Mouse (Mus musculus) kidney, embryonic 15.5 days (tissue): ENCODE data around the gene Elob. TPM values are rescaled to one million over a fixed set of nuclear protein-coding genes. Genes with fewer than 3 reads are reported as not detected.

Experiments
- ATAC-seq: fragments of 200-750 bp; cut with Nextera tagmentation; replicated peaks from 2 replicates; pipeline ENCODE4 v1.8.0; 2017; ENCODE audit warnings: moderate TSS enrichment; ENCODE audit not compliant: low FRiP score
- H3K27ac ChIP-seq: fragments of 300-500 bp; sonication (generic); 2 replicates; pipeline ENCODE4 v1.5.1; 2015; ENCODE audit warnings: mild to moderate bottlenecking, inconsistent platforms
- H3K27me3 ChIP-seq: fragments of 300-500 bp; sonication (generic); 2 replicates; pipeline ENCODE4 v1.6.1; 2015; ENCODE audit warnings: inconsistent platforms
- H3K36me3 ChIP-seq: fragments of 300-500 bp; sonication (generic); 2 replicates; pipeline ENCODE4 v1.6.1; 2015; ENCODE audit warnings: inconsistent platforms
- H3K4me1 ChIP-seq: fragments of 300-500 bp; sonication (generic); 2 replicates; pipeline ENCODE4 v1.6.1; 2015; ENCODE audit warnings: inconsistent platforms
- H3K4me2 ChIP-seq: fragments of 300-500 bp; sonication (generic); 2 replicates; pipeline ENCODE4 v1.6.1; 2015; ENCODE audit warnings: moderate library complexity, mild to moderate bottlenecking, inconsistent platforms
- H3K4me3 ChIP-seq: fragments of 300-500 bp; sonication (generic); replicated peaks from 2 replicates; pipeline ENCODE4 v1.5.1; 2015; ENCODE audit warnings: mild to moderate bottlenecking, inconsistent platforms
- H3K9ac ChIP-seq: fragments of 300-500 bp; sonication (generic); 2 replicates; pipeline ENCODE4 v1.6.1; 2015; ENCODE audit warnings: mild to moderate bottlenecking, inconsistent platforms
- H3K9me3 ChIP-seq: fragments of 300-500 bp; sonication (generic); replicated peaks from 2 replicates; pipeline ENCODE4 v1.6.1; 2016; ENCODE audit warnings: inconsistent platforms
- WGBS: fragments of 180-500 bp; shearing (Covaris S2); methylation state at CpG from one replicate; pipeline ENCODE4 v1.1.7; 2015; ENCODE audit warnings: mixed read lengths; 5-methylcytosine and 5-hydroxymethylcytosine counted together
- polyA plus RNA-seq: library from polyadenylated mRNA; unstranded; fragments of >200 nt; fragmentation: Nextera tagmentation; extraction: Ambion mirVana; gene quantifications from 2 replicates; pipeline ENCODE4 v1.2.1, GENCODE M21; 2015

Elob gene
- polyA plus RNA-seq, 1 experiment from 2014 or later = 999 TPM

GRCm38 (mm10) chr17:23822094-23822493 lies 6.8 kb downstream of the Elob start:
- WGBS = 73% methylated on average over 6 of the region's 6 CpGs
- no peak overlapping the region for H3K4me2 ChIP-seq
- peaks cover 6% of the 10 kb centered on the region for H3K4me1 ChIP-seq
- H3K36me3 ChIP-seq = peaks cover 100% of the 10 kb centered on the region
- H3K4me3 ChIP-seq = no peak overlapping the region
- H3K27ac ChIP-seq = no peak overlapping the region
- 0 out of 2 replicates have a peak, but pooled peaks have one; percentile 24 for ATAC-seq
- no peak overlapping the region for H3K9ac ChIP-seq
- H3K9me3 ChIP-seq = peaks cover 22% of the 10 kb centered on the region
- H3K27me3 ChIP-seq = no peaks in the 10 kb centered on the region

GRCm38 (mm10) chr17:23820731-23821130 lies 8.2 kb downstream of the Elob start:
- 91% methylated on average over 5 of the region's 5 CpGs for WGBS
- no peak overlapping the region for H3K27ac ChIP-seq
- H3K4me3 ChIP-seq = no peak overlapping the region
- H3K27me3 ChIP-seq = no peaks in the 10 kb centered on the region
- ATAC-seq = no peak
- H3K9me3 ChIP-seq = peaks cover 22% of the 10 kb centered on the region
- no peak overlapping the region for H3K9ac ChIP-seq
- no peak overlapping the region for H3K4me2 ChIP-seq
- peaks cover 4% of the 10 kb centered on the region; the same call in 1 of the 2 replicates for H3K4me1 ChIP-seq
- peaks cover 100% of the 10 kb centered on the region for H3K36me3 ChIP-seq

- Histone ChIP-seq H3K4me1 (peaks cover 4% of the 10 kb centered on the region; the same call in 1 of the 2 replicates), H3K27ac (no peak overlapping the region), H3K27me3 (no peaks in the 10 kb centered on the region), H3K9me3 (peaks cover 28% of the 10 kb centered on the region), H3K36me3 (peaks cover 100% of the 10 kb centered on the region), H3K4me2 (no peak overlapping the region), H3K9ac (no peak overlapping the region), H3K4me3 (no peak overlapping the region)
- 97% methylated on average over 25 of the region's 25 CpGs for WGBS
- no peak for ATAC-seq
These were observed 9.7 kb downstream of the Elob start for GRCm38 (mm10) chr17:23819235-23819634.

GRCm38 (mm10) chr17:23818579-23818978 lies 10.4 kb downstream of the Elob start:
- ATAC-seq = no peak
- H3K27ac ChIP-seq = no peak overlapping the region
- H3K36me3 ChIP-seq = peaks cover 99% of the 10 kb centered on the region
- peaks cover 28% of the 10 kb centered on the region for H3K9me3 ChIP-seq
- H3K9ac ChIP-seq = no peak overlapping the region
- H3K4me2 ChIP-seq = no peak overlapping the region
- WGBS = 97% methylated on average over 8 of the region's 8 CpGs
- H3K4me3 ChIP-seq = no peak overlapping the region
- H3K4me1 ChIP-seq = peaks cover 4% of the 10 kb centered on the region; the same call in 1 of the 2 replicates
- H3K27me3 ChIP-seq = no peaks in the 10 kb centered on the region

GRCm38 (mm10) chr17:23815641-23816040 lies 13.3 kb downstream of the Elob start:
- H3K9ac ChIP-seq = no peak overlapping the region
- H3K9me3 ChIP-seq = peaks cover 28% of the 10 kb centered on the region
- peaks cover 97% of the 10 kb centered on the region for H3K36me3 ChIP-seq
- H3K27me3 ChIP-seq = no peaks in the 10 kb centered on the region
- no peak overlapping the region for H3K27ac ChIP-seq
- H3K4me2 ChIP-seq = no peak overlapping the region
- no peaks in the 10 kb centered on the region for H3K4me1 ChIP-seq
- 98% methylated on average over 16 of the region's 16 CpGs for WGBS
- no peak overlapping the region for H3K4me3 ChIP-seq
- ATAC-seq = peak; percentile 54; the same call in 1 of the 2 replicates

DNA sequence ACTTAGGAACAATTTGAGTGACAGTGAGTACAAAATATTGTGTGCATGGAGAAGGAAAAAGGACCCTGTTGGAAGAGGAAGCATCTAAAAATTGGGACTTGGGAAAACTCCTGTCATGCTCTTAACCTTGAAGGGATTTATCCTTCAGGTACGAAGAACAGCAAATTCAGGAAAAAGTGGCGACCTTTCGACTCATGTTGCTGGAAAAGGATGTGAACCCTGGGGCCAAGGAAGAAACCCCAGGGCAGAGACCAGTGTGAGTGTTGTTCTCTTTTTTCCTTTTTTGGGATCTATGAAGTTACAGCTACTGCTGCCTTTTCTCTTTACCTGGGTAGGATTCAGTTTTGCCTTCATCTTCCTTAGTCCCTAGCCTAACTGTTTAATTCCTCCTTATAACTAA lies 21.0 kb downstream of the Elob start:
- Histone ChIP-seq H3K9ac (no peak overlapping the region), H3K4me1 (peaks cover 34% of the 10 kb centered on the region), H3K36me3 (peaks cover 63% of the 10 kb centered on the region), H3K4me3 (no peak overlapping the region), H3K27ac (no peak overlapping the region), H3K27me3 (no peaks in the 10 kb centered on the region), H3K4me2 (no peak overlapping the region), H3K9me3 (no peaks in the 10 kb centered on the region)
- ATAC-seq = no peak
- 89% methylated on average over 3 of the region's 3 CpGs for WGBS

- Histone ChIP-seq H3K27ac (peak overlapping the region; percentile 56), H3K4me3 (peak overlapping the region; percentile 32), H3K9ac (peak overlapping the region; percentile 26; the same call in 1 of the 2 replicates), H3K4me2 (peak overlapping the region; percentile 77), H3K4me1 (peaks cover 39% of the 10 kb centered on the region), H3K36me3 (peaks cover 52% of the 10 kb centered on the region), H3K27me3 (no peaks in the 10 kb centered on the region), H3K9me3 (no peaks in the 10 kb centered on the region)
- 59% methylated on average over 25 of the region's 25 CpGs for WGBS
- no peak for ATAC-seq
These were observed 22.1 kb downstream of the Elob start for GRCm38 (mm10) chr17:23806867-23807266.

- H3K9ac ChIP-seq = peak overlapping the region; percentile 97
- no peak for ATAC-seq
- no peaks in the 10 kb centered on the region for H3K27me3 ChIP-seq
- peak overlapping the region; percentile 77 for H3K4me2 ChIP-seq
- H3K36me3 ChIP-seq = peaks cover 29% of the 10 kb centered on the region
- H3K4me3 ChIP-seq = peak overlapping the region; percentile 99
- 2% methylated on average over 8 of the region's 8 CpGs for WGBS
- peak overlapping the region; percentile 95 for H3K27ac ChIP-seq
- peaks cover 39% of the 10 kb centered on the region for H3K4me1 ChIP-seq
- H3K9me3 ChIP-seq = no peaks in the 10 kb centered on the region
These were observed 24.4 kb downstream of the Elob start for GRCm38 (mm10) chr17:23804426-23805085.

DNA sequence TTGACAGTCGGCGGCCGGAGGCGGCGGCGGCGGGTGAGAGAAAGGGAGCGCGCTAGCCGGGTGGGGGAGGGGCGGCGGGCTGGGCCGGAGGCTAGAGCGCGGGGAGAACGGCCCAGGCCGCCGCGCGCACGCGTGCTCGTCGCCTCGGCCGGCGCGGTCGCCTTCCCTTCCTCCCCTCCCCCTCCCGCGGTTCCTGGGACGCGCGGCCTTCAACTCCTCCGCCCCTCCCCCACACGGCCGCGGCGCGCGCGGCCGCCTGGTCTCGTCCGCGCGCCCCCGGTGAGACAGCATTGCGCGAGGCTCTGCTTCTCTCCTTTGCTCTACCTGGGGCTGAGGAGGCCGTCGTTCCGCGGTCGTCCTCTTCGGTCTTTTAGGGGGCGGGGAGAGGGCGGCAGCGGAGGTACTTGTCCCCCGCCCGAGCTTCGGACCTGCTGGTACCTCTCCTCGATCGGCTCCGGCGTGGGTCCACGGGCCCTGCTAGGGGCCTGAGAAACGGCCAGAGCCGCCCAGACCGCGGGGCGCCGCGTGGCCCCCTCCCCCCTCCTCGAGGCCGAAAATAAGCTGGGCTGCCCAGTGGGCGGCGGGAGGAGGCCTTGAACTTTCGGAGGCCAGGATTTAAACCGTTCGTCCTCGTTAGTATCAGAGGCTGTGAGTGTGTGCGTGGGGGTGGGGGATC lies 25.4 kb downstream of the Elob start:
- WGBS = under 1% methylated on average over 39 of the region's 83 CpGs
- no peaks in the 10 kb centered on the region for H3K9me3 ChIP-seq

GRCm38 (mm10) chr17:23802746-23803365 lies 26.1 kb downstream of the Elob start:
- Histone ChIP-seq H3K27ac (peak overlapping the region; percentile 95), H3K4me3 (peak overlapping the region; percentile 99), H3K9me3 (no peaks in the 10 kb centered on the region), H3K4me2 (peak overlapping the region; percentile 77), H3K36me3 (peaks cover 12% of the 10 kb centered on the region), H3K27me3 (no peaks in the 10 kb centered on the region), H3K4me1 (peaks cover 39% of the 10 kb centered on the region), H3K9ac (peak overlapping the region; percentile 97)
- peak; percentile 98 for ATAC-seq
- under 1% methylated on average over 58 of the region's 60 CpGs for WGBS

More for the DNA sequence above, 25.4 kb downstream of the Elob start:
- peaks cover 19% of the 10 kb centered on the region for H3K36me3 ChIP-seq
- H3K4me2 ChIP-seq = peak overlapping the region; percentile 77
- ATAC-seq = peak; percentile 71
- H3K27ac ChIP-seq = peak overlapping the region; percentile 95
- H3K4me3 ChIP-seq = peak overlapping the region; percentile 99
- no peaks in the 10 kb centered on the region for H3K27me3 ChIP-seq
- H3K9ac ChIP-seq = peak overlapping the region; percentile 97
- H3K4me1 ChIP-seq = peaks cover 39% of the 10 kb centered on the region

DNA sequence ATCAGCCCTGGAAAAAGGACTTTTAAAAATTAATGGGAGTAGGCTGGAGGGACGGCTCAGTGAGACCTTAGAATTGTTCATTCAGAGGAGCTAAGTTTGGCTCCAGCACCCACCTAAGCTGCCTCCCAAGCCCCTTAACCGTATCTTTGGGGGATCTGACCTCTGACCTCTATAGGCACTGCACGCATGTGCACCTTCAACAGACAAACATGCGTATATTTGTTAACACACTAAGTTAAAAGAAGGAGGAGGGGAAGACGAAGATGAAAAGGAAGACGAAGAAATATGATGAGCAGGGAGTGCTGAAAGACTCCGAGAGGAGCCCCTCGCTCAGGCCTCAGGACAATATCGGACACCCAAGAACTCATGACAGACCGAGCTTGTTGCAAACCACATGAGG lies 27.3 kb downstream of the Elob start:
- no peak overlapping the region for H3K4me3 ChIP-seq
- no peak overlapping the region for H3K4me2 ChIP-seq
- H3K9ac ChIP-seq = no peak overlapping the region
- no peak for ATAC-seq
- H3K36me3 ChIP-seq = no peaks in the 10 kb centered on the region; the same call in 1 of the 2 replicates
- no peaks in the 10 kb centered on the region for H3K9me3 ChIP-seq
- H3K4me1 ChIP-seq = peaks cover 27% of the 10 kb centered on the region
- no peak overlapping the region for H3K27ac ChIP-seq
- H3K27me3 ChIP-seq = no peaks in the 10 kb centered on the region
- 91% methylated on average over 10 of the region's 10 CpGs for WGBS

DNA sequence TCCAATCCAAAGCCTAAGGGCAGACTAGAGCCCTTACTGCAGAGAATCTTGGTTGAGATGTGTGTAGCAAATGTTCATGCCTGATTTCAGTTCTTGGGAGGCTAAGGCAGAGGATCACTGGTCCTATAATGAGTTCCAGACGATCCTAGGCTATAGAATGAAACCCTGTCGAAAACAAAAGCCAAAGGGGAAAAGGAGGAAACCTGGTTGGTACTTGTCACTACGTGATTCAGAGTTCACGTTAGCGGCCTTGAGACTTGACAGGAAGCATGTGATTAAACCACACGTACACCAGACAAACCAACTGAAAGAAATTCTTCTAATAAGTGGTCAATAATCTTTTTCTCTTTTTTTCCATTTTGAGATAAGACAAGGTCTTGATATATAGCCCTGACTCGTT lies 31.6 kb downstream of the Elob start:
- Histone ChIP-seq H3K27ac (no peak overlapping the region), H3K9ac (no peak overlapping the region), H3K27me3 (no peaks in the 10 kb centered on the region), H3K9me3 (no peaks in the 10 kb centered on the region), H3K4me3 (no peak overlapping the region), H3K4me2 (no peak overlapping the region), H3K4me1 (peaks cover 2% of the 10 kb centered on the region; the same call in 1 of the 2 replicates), H3K36me3 (no peaks in the 10 kb centered on the region)
- 69% methylated on average over 7 of the region's 7 CpGs for WGBS
- ATAC-seq = no peak
